Mouse (Mus musculus) olfactory bulb, adult 2 months (tissue): ENCODE measurements around the gene Src.

Experiments
- CTCF ChIP-seq: fragments of 200-500 bp; IDR thresholded peaks from 2 replicates; pipeline ENCODE4 v1.5.1; 2012; ENCODE audit warnings: low read depth, mild to moderate bottlenecking, low read length, moderate library complexity; ENCODE audit not compliant: insufficient read depth
- POLR2A ChIP-seq: fragments of 200-500 bp; IDR thresholded peaks from 2 replicates; pipeline ENCODE4 v1.6.1; 2012; ENCODE audit warnings: mild to moderate bottlenecking, low read depth, low read length, moderate library complexity; ENCODE audit not compliant: insufficient read depth

GRCm38 (mm10) chr2:157517526-157517925, 99.3 kb downstream of the Src start:
- no peak for TF ChIP-seq CTCF
- TF ChIP-seq POLR2A, result no peak
